ENCODE assay signal across 14 mouse cellular contexts in the genomic region with DNA sequence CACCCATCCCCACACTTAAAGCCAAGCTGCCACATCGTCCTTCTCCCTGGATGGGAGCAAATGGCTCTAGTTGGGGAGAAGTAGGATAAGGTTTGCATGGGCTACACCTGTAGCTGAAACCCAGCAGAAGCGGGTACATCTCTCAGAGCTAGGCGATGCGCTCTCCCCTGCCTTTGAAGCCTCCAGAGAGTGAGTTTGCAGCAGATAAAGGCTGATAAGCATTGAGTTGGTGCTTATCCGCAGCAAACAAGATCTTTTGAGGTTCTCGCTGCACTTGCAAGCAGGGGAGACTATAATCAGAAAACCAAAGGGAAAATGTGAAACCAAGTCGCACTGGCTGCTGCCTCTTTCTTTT. TPM values are rescaled to one million over a fixed set of nuclear protein-coding genes. Genes with fewer than 3 reads are reported as not detected.
DNase-seq lines count a peak whose midpoint lies in the region; ATAC-seq and TF ChIP-seq lines count a peak whose summit lies in the region.
"Had no signal": no experiment of that assay in that cellular context is flagged by ENCODE, and none has a peak within 500 bp of the region (broad histone marks: within the 10 kb centered on the region; RNA-seq: fewer than 3 reads in every experiment).

No protein-coding gene starts in this region.

- no peaks in the 10 kb centered on the region for H3K36me3 ChIP-seq in heart, postnatal 0 days (replicated peaks; ENCODE audit: control insufficient read depth, insufficient read depth, low read length)
- H3K36me3 ChIP-seq in embryonic facial prominence, embryonic 13.5 days: no peaks in the 10 kb centered on the region
- no peaks in the 10 kb centered on the region for H3K36me3 ChIP-seq in midbrain, embryonic 11.5 days (ENCODE audit: control insufficient read depth, insufficient read depth, low read length)
- H3K36me3 ChIP-seq: midbrain, embryonic 10.5 days had no signal

- H3K9ac ChIP-seq in heart, postnatal 0 days (replicated peaks; ENCODE audit: low read depth, low read length): no peak overlapping the region
- H3K9ac ChIP-seq in embryonic facial prominence, embryonic 13.5 days: 0 out of 2 replicates have a peak overlapping the region, but pooled peaks have one; percentile 47
- H3K9ac ChIP-seq in midbrain, embryonic 11.5 days (ENCODE audit: low read length): no peak overlapping the region
- H3K9ac ChIP-seq: hindbrain, embryonic 14.5 days had no signal

- TF ChIP-seq CTCF in heart, postnatal 0 days (IDR thresholded peaks at IDR 0.05; ENCODE audit: low read depth): no peak

- no peak overlapping the region for H3K4me3 ChIP-seq in heart, postnatal 0 days (ENCODE audit: low read depth, low read length)
- H3K4me3 ChIP-seq in embryonic facial prominence, embryonic 13.5 days: no peak overlapping the region
- H3K4me3 ChIP-seq in midbrain, embryonic 11.5 days (ENCODE audit: low read depth, low read length): no peak overlapping the region
- H3K4me3 ChIP-seq: midbrain, embryonic 10.5 days had no signal

- no peak for DNase-seq in heart, postnatal 0 days (ENCODE audit: low spot score)
- DNase-seq in heart, adult 11 months: no peak
- DNase-seq in CD8-positive naive resting alpha-beta T cell, adult 2 months (ENCODE audit: low read depth in 2 of 2, low spot score in 2 of 2): peak; percentile 53 to 60
- DNase-seq in c-Kit-positive CD71-positive TER-119-positive erythroid progenitor cells, embryonic 14.5 days (ENCODE audit: low spot score): no peak
- no peak for DNase-seq in midbrain, embryonic 11.5 days (ENCODE audit: low spot score, missing footprints)
- DNase-seq: adrenal gland, postnatal 14 days; cerebellum, postnatal 10 days had no signal

- H3K4me2 ChIP-seq in heart, postnatal 0 days (ENCODE audit: low read depth, low read length): 0 out of 2 replicates have a peak overlapping the region, but pooled peaks have one; percentile 5
- no peak overlapping the region for H3K4me2 ChIP-seq in embryonic facial prominence, embryonic 13.5 days
- no peak overlapping the region for H3K4me2 ChIP-seq in midbrain, embryonic 11.5 days
- H3K4me2 ChIP-seq: hindbrain, embryonic 14.5 days had no signal

- H3K9me3 ChIP-seq in heart, postnatal 0 days (replicated peaks; ENCODE audit: control insufficient read depth, low read length): no peaks in the 10 kb centered on the region
- H3K9me3 ChIP-seq in embryonic facial prominence, embryonic 13.5 days: no peaks in the 10 kb centered on the region
- H3K9me3 ChIP-seq in midbrain, embryonic 11.5 days (ENCODE audit: control insufficient read depth, low read length): no peaks in the 10 kb centered on the region
- H3K9me3 ChIP-seq: midbrain, embryonic 10.5 days had no signal

- H3K27me3 ChIP-seq in heart, postnatal 0 days (ENCODE audit: control insufficient read depth, insufficient read depth, low read length): no peaks in the 10 kb centered on the region
- no peaks in the 10 kb centered on the region for H3K27me3 ChIP-seq in embryonic facial prominence, embryonic 13.5 days
- no peaks in the 10 kb centered on the region for H3K27me3 ChIP-seq in midbrain, embryonic 11.5 days (ENCODE audit: control insufficient read depth, insufficient read depth, low read length)

- TF ChIP-seq EP300 in heart, postnatal 0 days (IDR thresholded peaks at IDR 0.05; ENCODE audit: low read depth): no peak

- no peaks in the 10 kb centered on the region for H3K4me1 ChIP-seq in heart, postnatal 0 days (ENCODE audit: control insufficient read depth, insufficient read depth)
- H3K4me1 ChIP-seq in embryonic facial prominence, embryonic 13.5 days: peaks cover 30% of the 10 kb centered on the region
- H3K4me1 ChIP-seq in midbrain, embryonic 11.5 days (ENCODE audit: control insufficient read depth, insufficient read depth, low read length): no peaks in the 10 kb centered on the region; the same call in 1 of the 2 replicates

- no peak for ATAC-seq in heart, postnatal 0 days (ENCODE audit: insufficient read depth, low read depth)
- ATAC-seq in embryonic facial prominence, embryonic 13.5 days (ENCODE audit: insufficient number of reproducible peaks, insufficient read depth, low FRiP score, low TSS enrichment, low read depth): no peak
- ATAC-seq in megakaryocyte-erythroid progenitor cell, adult 5-6 weeks (replicated peaks; ENCODE audit: low FRiP score, low TSS enrichment, poor library complexity, severe bottlenecking): peak; percentile 82
- ATAC-seq in midbrain, embryonic 11.5 days (ENCODE audit: low FRiP score): no peak
- ATAC-seq in cerebellum, adult (ENCODE audit: insufficient number of reproducible peaks, low FRiP score, low TSS enrichment): no peak
- ATAC-seq: forebrain, embryonic 16.5 days had no signal

- 34% methylated on average over 7 of the region's 7 CpGs for WGBS in heart, postnatal 0 days
- 29% methylated on average over 7 of the region's 7 CpGs for WGBS in embryonic facial prominence, embryonic 13.5 days
- WGBS in midbrain, embryonic 11.5 days: 42% methylated on average over 7 of the region's 7 CpGs

- H3K27ac ChIP-seq in heart, postnatal 0 days (ENCODE audit: low read depth): peak overlapping the region; percentile 5; the same call in 1 of the 2 replicates
- peak overlapping the region; percentile 62; the same call in 1 of the 2 replicates for H3K27ac ChIP-seq in embryonic facial prominence, embryonic 13.5 days
- H3K27ac ChIP-seq in midbrain, embryonic 11.5 days (ENCODE audit: low read depth, low read length): no peak overlapping the region
- H3K27ac ChIP-seq: hindbrain, embryonic 14.5 days; midbrain, embryonic 10.5 days; stomach, postnatal 0 days had no signal

RNA-seq across cellular contexts. Expression of gene Fli1, which starts 47.0 kb away (rescaled TPM):
- total RNA-seq in heart, postnatal 0 days (2014; rRNA removed; ENCODE audit: low replicate concordance): 25.9 and 29.5 TPM in 2 replicates
- polyA plus RNA-seq in heart, postnatal 0 days (2015; fragmentation: Nextera tagmentation; extraction: Ambion mirVana): 19.0 and 19.2 TPM in 2 replicates
- polyA plus RNA-seq in embryonic facial prominence, embryonic 13.5 days (2015; fragmentation: Nextera tagmentation; extraction: Ambion mirVana): 24.1 and 26.7 TPM in 2 replicates
- total RNA-seq in megakaryocyte-erythroid progenitor cell, adult 5-6 weeks (2014; fragmentation: Nextera tagmentation): 8.9 and 18.6 TPM in 2 replicates
- 17.7 and 38.1 TPM in 2 replicates for total RNA-seq in megakaryocyte-erythroid progenitor cell, adult 5-6 weeks (2017)
- 12.6 and 12.8 TPM in 2 replicates for polyA plus RNA-seq in midbrain, embryonic 11.5 days (2014; fragmentation: Nextera tagmentation; extraction: Ambion mirVana)

Comparison
In these comparisons a context has a peak if more than half of its experiments do, and no peak if none do; other contexts are left out.
1. DNase-seq: peak in CD8-positive naive resting alpha-beta T cell, adult 2 months (2 of 2); none in heart, postnatal 0 days (single experiment), heart, adult 11 months (single experiment), c-Kit-positive CD71-positive TER-119-positive erythroid progenitor cells, embryonic 14.5 days (single experiment) and midbrain, embryonic 11.5 days (single experiment).